Mouse (Mus musculus) kidney, postnatal 10 days (tissue): ENCODE results near the gene Rxfp2.
A peak's percentile ranks its signal among the peaks of the same experiment; 100 is the strongest.

Experiments
- DNase-seq: peaks from one replicate; pipeline ENCODE4 v3.0.0; 2021; ENCODE audit warnings: mixed read lengths

The Rxfp2 gene

DNA sequence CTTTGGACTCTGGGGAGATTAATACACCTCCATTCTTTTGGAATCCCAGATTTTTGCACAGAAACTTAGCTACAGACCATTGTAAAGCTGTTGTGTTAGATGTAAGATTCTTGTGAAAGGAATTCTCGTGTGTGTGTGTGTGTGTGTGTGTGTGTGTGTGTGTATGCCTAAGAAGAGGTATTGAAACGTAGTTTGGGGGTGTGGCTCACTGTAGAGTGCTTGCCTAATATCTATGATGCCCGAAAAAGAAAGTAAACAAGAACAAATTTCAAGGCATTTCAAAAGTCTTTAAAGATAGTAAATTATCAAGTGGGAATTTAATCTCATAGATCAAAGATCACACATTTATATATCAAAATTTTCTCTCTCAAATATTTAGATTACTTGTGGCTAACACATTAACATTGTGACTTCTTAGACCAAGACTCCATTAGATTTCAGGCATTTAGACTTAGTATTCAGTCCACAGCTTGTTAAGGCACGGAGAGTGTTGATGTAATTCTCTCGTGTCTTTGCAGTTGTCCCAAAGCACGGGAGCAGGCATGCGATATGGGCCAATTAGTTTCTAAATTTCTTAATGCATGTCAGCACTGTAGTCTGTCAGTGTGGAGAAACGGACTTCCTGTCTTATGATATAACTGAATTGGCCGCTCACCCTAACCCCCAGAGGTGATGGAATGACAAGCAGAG lies 97.9 kb downstream of the Rxfp2 start:
- no peak for DNase-seq

DNA sequence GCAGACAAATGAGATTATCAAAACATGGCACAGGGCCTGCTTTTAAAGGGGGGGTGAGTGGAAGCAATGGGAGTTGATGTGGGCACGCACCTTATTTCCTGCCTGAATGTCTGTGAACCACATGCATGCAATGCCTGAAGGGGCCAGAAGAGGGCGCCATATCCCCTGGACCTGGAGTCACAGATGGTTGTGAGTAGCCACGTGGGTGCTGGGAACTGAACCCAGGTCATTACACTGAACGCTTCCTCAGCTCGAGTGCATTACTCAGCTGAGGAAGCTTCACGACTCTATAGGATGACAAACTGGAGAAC lies 98.4 kb downstream of the Rxfp2 start:
- DNase-seq = peak; percentile 33

DNA sequence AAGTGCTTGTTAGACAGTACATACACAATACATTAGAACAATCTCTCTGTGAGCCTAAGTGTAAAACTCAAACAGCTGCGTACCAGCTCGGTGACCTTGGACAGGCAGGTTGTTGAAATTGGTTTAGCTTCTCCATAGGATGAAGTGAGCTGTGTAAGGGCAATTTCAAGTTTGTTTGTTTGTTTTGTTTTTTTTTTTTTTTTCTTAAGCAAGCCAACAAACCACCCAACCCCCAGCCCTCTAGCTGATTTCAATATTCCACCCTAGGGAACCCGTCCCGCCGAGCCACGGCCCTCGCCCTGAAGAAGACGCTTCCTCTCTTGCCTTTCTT lies 99.6 kb downstream of the Rxfp2 start:
- DNase-seq = no peak

DNA sequence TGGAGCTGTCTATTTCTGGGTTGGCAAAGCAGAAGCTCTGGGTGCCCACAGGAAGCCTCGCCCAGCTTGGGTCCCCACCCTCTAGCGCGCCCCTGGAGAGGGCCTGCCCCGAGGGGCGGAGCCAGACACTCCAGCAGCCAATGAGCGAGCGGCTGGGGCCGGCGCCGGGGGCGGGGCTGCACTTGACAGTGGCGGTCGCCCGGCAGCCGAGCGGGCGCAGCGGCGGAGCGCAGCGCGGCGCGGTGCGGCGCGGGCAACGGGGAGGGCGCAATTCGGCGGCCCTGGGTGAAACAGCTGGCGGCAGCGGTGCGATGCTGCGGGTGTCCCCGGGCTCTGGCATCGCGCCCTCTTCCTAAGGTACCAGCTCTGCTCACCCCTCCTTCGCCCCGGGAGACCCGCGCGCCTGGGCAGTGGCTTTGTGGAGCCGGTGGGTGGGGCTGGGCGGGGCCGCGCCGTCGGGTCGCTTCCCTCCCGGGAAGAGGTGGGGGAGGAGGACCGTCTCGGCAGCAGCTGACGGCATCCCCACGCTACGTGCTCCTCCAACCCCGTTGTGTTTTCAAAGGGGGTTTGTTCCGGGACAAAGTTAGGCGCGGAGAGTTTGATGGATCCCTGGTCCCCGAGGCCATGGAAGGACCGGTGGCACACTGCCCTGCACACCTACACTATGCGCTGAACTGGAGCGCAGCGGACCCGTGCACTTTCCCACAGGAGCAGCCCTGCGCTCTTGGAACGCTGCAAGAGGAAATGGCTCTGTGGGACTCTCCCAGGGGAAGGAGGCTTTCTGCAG lies 100.2 kb downstream of the Rxfp2 start, which contains the start of gene Fry:
TSS of gene Fry (plus strand) at position 191 of the 787 bp plus-strand sequence.
- DNase-seq = peak; percentile 95

DNA sequence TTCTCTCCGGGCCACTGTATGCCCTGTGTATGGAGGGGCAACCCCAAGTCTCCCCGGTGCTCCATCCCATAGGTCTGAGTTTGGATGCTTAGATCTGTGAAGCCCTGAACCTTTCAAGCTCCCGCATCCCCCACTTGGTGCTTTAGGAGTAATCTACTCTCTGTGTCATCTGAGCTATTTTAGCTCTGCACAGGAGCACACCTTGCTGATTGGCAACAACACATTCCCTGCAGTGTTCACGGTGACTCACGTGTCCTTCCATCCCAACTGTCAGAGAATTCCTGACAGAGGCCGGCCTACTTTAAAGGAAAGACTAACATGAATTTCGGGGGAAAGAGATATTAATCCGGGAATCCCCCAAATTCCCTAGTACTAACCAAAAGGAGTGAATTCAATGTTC lies 102.2 kb downstream of the Rxfp2 start:
- no peak for DNase-seq

DNA sequence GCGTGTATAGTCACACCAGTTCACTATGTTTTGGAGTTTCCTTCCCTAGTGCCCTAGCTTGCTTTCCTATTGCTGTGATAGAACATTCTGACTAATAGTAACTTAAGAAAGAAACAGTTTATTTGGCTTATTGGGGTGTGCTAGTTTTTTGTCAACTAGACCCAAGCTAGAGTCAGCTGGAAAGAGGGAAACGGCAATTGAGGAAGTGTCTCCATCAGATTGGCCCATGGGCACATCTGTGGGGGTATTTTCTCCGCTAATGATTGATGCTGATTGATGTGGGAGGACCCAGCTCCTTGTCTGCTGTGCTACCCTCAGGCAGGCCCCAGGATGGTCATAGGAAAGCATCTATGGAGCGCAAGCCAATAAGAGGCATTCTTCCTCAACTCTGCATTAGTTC lies 103.6 kb downstream of the Rxfp2 start:
- no peak for DNase-seq

DNA sequence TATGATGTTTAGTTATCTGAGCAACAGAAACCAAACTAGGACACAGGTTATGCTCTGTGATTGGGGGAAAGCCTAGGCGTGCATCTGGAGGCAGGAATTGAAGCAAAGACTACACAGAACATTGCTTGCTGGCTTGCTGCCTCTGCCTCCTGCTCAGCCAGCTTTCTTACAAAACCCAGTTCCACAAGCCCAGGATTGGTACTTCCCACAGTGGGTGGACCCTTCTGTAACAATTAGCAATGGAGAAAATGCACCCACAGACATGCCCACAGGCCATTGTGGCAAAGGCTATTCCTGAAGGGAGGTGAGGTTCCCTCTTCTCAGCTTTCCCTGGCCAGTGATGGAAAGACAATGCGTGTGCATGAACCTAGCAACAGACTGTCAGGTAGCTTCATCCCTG lies 104.1 kb downstream of the Rxfp2 start:
- no peak for DNase-seq

DNA sequence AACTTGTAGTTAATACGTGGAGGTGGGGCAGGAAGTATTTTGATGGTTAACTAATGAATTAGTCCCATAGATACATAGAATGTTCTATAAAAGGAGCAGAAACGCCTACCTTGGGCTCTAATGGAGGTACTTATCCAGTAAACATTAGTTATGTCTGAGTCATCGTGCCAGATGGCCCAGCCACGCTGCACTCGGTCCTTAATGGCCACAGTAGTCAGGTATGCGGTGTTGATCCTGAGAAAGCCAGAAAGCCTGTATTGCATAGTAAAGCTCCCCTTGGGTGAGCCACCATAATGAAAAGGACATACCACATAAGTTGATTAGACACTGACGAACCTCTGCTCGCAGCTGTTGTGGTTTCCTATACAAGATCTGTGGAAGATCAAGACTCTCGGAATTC lies 107.4 kb downstream of the Rxfp2 start:
- DNase-seq = no peak

DNA sequence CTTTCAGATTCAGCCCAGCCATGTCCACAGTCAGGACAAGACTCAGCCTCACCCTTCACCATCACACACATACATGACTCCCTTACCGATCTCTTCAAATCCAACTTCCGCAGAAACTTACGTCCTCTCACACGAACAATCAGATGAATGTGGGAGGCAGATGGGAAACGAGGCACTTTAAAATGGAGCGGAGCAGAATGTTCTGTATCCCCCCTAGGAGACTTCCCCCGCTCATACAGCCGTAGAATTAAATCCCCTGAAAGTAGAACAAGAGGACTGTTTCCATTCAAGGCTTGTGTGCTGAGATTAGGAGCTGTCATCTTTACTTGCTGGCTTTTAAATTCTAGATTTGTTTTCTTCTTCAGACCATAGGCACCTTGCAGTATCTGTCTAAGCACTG lies 110.0 kb downstream of the Rxfp2 start:
- DNase-seq = no peak

DNA sequence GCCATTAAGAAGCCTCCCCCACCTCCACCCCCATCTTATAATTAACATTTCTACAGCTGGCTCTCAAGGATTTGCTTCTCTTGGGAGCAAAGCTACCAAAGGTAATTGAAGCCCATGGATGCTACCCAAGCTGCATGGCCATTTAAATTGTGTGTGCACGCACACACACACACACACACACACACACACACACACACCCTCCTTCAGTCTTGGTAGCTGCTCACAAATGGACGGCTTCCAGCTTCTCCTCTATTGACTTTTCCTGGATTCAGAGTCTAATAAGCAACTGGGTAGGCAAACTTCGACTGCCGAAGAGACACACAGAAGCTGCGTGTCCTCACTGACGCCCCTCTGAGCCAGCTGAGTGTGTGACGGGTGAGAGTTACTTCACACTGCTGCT lies 111.7 kb downstream of the Rxfp2 start:
- DNase-seq = no peak

DNA sequence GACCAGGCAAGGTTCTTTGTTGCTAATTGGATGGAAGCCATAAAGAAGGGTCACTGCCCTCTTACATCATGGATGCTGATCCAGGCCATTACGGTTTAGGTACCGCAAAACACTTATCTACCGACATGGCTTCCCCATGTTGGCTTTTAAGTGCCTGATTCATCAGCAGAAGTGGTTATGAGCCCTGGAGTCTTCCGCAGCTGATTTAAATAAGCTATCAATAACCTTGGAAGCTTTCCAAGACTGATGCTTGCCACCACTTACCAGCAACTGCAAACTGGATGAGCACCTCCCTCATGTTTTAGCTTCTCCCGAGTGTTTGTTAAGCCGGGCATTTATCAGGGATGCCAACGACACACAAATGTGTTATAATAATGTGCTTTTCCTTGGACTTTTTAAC lies 112.7 kb downstream of the Rxfp2 start:
- no peak for DNase-seq
